Mouse (Mus musculus): Measurements from ENCODE around the gene Slc17a4. TPM values are rescaled to one million over a fixed set of nuclear protein-coding genes. Genes with fewer than 3 reads are reported as not detected.

Gene Slc17a4
- polyA plus RNA-seq, 1 experiment: 39.9 TPM

GRCm38 (mm10) chr13:23917674-23918073 is 2.9 kb upstream of the Slc17a4 start:
- Histone ChIP-seq H3K4me1 (ENCODE audit: control insufficient read depth, insufficient read depth, insufficient read length, low read length) (peaks cover 21% of the 10 kb centered on the region), H3K4me3 (ENCODE audit: low read depth, low read length) (no peak overlapping the region), H3K27ac (ENCODE audit: insufficient read depth, low read depth, low read length) (peak overlapping the region; percentile 19; the same call in 1 of the 2 replicates), H3K36me3 (ENCODE audit: control insufficient read depth, insufficient read depth, low read length) (no peaks in the 10 kb centered on the region), H3K27me3 (ENCODE audit: control insufficient read depth, insufficient read depth, low read length) (no peaks in the 10 kb centered on the region)
- 12% methylated on average over 4 of the region's 4 CpGs for WGBS
- no peak for TF ChIP-seq CTCF (IDR thresholded peaks at IDR 0.05; ENCODE audit: extremely low read depth, insufficient read length, insufficient replicate concordance, low read depth, low read length)
- TF ChIP-seq POLR2A (IDR thresholded peaks at IDR 0.05; ENCODE audit: low read depth, low read length): no peak

GRCm38 (mm10) chr13:23916132-23916531 is 1.3 kb upstream of the Slc17a4 start:
- 85% methylated on average over 1 of the region's 1 CpGs for WGBS
- TF ChIP-seq CTCF (IDR thresholded peaks at IDR 0.05; ENCODE audit: extremely low read depth, insufficient read length, insufficient replicate concordance, low read depth, low read length): no peak
- TF ChIP-seq POLR2A (IDR thresholded peaks at IDR 0.05; ENCODE audit: low read depth, low read length): no peak

GRCm38 (mm10) chr13:23913791-23914306 is 960 bp downstream of the Slc17a4 start:
- H3K4me1 ChIP-seq (ENCODE audit: control insufficient read depth, insufficient read depth, insufficient read length, low read length): peaks cover 29% of the 10 kb centered on the region
- WGBS: 12% methylated on average over 6 of the region's 6 CpGs
- TF ChIP-seq CTCF (IDR thresholded peaks at IDR 0.05; ENCODE audit: extremely low read depth, insufficient read length, insufficient replicate concordance, low read depth, low read length) (no peak), POLR2A (IDR thresholded peaks at IDR 0.05; ENCODE audit: low read depth, low read length) (no peak)
- peak overlapping the region; percentile 92 for H3K27ac ChIP-seq (ENCODE audit: insufficient read depth, low read depth, low read length)
- H3K27me3 ChIP-seq (ENCODE audit: control insufficient read depth, insufficient read depth, low read length): no peaks in the 10 kb centered on the region
- H3K4me3 ChIP-seq (ENCODE audit: low read depth, low read length): no peak overlapping the region; the same call in 1 of the 2 replicates
- H3K36me3 ChIP-seq (ENCODE audit: control insufficient read depth, insufficient read depth, low read length): no peaks in the 10 kb centered on the region; the same call in 1 of the 2 replicates

More at GRCm38 (mm10) chr13:23916132-23916531, 1.3 kb upstream of the Slc17a4 start:
- no peak overlapping the region for H3K4me3 ChIP-seq (ENCODE audit: low read depth, low read length)
- H3K4me1 ChIP-seq (ENCODE audit: control insufficient read depth, insufficient read depth, insufficient read length, low read length): peaks cover 28% of the 10 kb centered on the region
- H3K27ac ChIP-seq (ENCODE audit: insufficient read depth, low read depth, low read length): no peak overlapping the region
- H3K36me3 ChIP-seq (ENCODE audit: control insufficient read depth, insufficient read depth, low read length): no peaks in the 10 kb centered on the region
- no peaks in the 10 kb centered on the region for H3K27me3 ChIP-seq (ENCODE audit: control insufficient read depth, insufficient read depth, low read length)

- peaks cover 13% of the 10 kb centered on the region for H3K36me3 ChIP-seq (ENCODE audit: control insufficient read depth, insufficient read depth, low read length)
- no peak overlapping the region for H3K27ac ChIP-seq (ENCODE audit: insufficient read depth, low read depth, low read length)
- H3K27me3 ChIP-seq (ENCODE audit: control insufficient read depth, insufficient read depth, low read length): no peaks in the 10 kb centered on the region
- TF ChIP-seq POLR2A (IDR thresholded peaks at IDR 0.05; ENCODE audit: low read depth, low read length): no peak
- no peak for TF ChIP-seq CTCF (IDR thresholded peaks at IDR 0.05; ENCODE audit: extremely low read depth, insufficient read length, insufficient replicate concordance, low read depth, low read length)
- H3K4me1 ChIP-seq (ENCODE audit: control insufficient read depth, insufficient read depth, insufficient read length, low read length): peaks cover 26% of the 10 kb centered on the region
- no peak overlapping the region for H3K4me3 ChIP-seq (ENCODE audit: low read depth, low read length)
- WGBS: 56% methylated on average over 5 of the region's 5 CpGs
Measured at GRCm38 (mm10) chr13:23911335-23911734, 3.5 kb downstream of the Slc17a4 start.

GRCm38 (mm10) chr13:23910121-23910520 is 4.7 kb downstream of the Slc17a4 start:
- WGBS: 74% methylated on average over 5 of the region's 5 CpGs
- Histone ChIP-seq H3K36me3 (ENCODE audit: control insufficient read depth, insufficient read depth, low read length) (peaks cover 16% of the 10 kb centered on the region), H3K27ac (ENCODE audit: insufficient read depth, low read depth, low read length) (no peak overlapping the region), H3K4me3 (ENCODE audit: low read depth, low read length) (no peak overlapping the region), H3K27me3 (ENCODE audit: control insufficient read depth, insufficient read depth, low read length) (no peaks in the 10 kb centered on the region), H3K4me1 (ENCODE audit: control insufficient read depth, insufficient read depth, insufficient read length, low read length) (peaks cover 16% of the 10 kb centered on the region; the same call in 1 of the 2 replicates)
- TF ChIP-seq POLR2A (IDR thresholded peaks at IDR 0.05; ENCODE audit: low read depth, low read length) (no peak), CTCF (IDR thresholded peaks at IDR 0.05; ENCODE audit: extremely low read depth, insufficient read length, insufficient replicate concordance, low read depth, low read length) (no peak)

GRCm38 (mm10) chr13:23906906-23907305 is 7.9 kb downstream of the Slc17a4 start:
- 93% methylated on average over 5 of the region's 5 CpGs for WGBS
- no peak for TF ChIP-seq CTCF (IDR thresholded peaks at IDR 0.05; ENCODE audit: extremely low read depth, insufficient read length, insufficient replicate concordance, low read depth, low read length)
- TF ChIP-seq POLR2A (IDR thresholded peaks at IDR 0.05; ENCODE audit: low read depth, low read length): no peak

GRCm38 (mm10) chr13:23898242-23898641 is 16.6 kb downstream of the Slc17a4 start:
- WGBS: 67% methylated on average over 6 of the region's 6 CpGs
- no peaks in the 10 kb centered on the region for H3K27me3 ChIP-seq (ENCODE audit: control insufficient read depth, insufficient read depth, low read length)
- H3K36me3 ChIP-seq (ENCODE audit: control insufficient read depth, insufficient read depth, low read length): peaks cover 18% of the 10 kb centered on the region
- no peak overlapping the region for H3K27ac ChIP-seq (ENCODE audit: insufficient read depth, low read depth, low read length)
- H3K4me3 ChIP-seq (ENCODE audit: low read depth, low read length): no peak overlapping the region
- TF ChIP-seq CTCF (IDR thresholded peaks at IDR 0.05; ENCODE audit: extremely low read depth, insufficient read length, insufficient replicate concordance, low read depth, low read length) (no peak), POLR2A (IDR thresholded peaks at IDR 0.05; ENCODE audit: low read depth, low read length) (no peak)
- H3K4me1 ChIP-seq (ENCODE audit: control insufficient read depth, insufficient read depth, insufficient read length, low read length): no peaks in the 10 kb centered on the region

More at GRCm38 (mm10) chr13:23906906-23907305, 7.9 kb downstream of the Slc17a4 start:
- Histone ChIP-seq H3K4me3 (ENCODE audit: low read depth, low read length) (no peak overlapping the region), H3K27me3 (ENCODE audit: control insufficient read depth, insufficient read depth, low read length) (no peaks in the 10 kb centered on the region), H3K36me3 (ENCODE audit: control insufficient read depth, insufficient read depth, low read length) (peaks cover 20% of the 10 kb centered on the region), H3K27ac (ENCODE audit: insufficient read depth, low read depth, low read length) (no peak overlapping the region), H3K4me1 (ENCODE audit: control insufficient read depth, insufficient read depth, insufficient read length, low read length) (peaks cover 6% of the 10 kb centered on the region; the same call in 1 of the 2 replicates)

Measured in small intestine, adult 2 months (tissue).